Mouse (Mus musculus) kidney, postnatal 0 days (tissue): ENCODE measurements at regions not wholly inside any gene's neighbourhood (a gene's known extent, or its start where the extent isn't known, plus 50 kb on each side); places are given as distances from the start of the nearest gene placed in this dataset.

ENCODE experiments used
- ATAC-seq: fragments of 200-750 bp; cut with Nextera tagmentation; replicated peaks from 2 replicates; pipeline ENCODE4 v1.8.0; 2017; ENCODE audit warnings: low read depth, moderate number of reproducible peaks, moderate TSS enrichment, moderate library complexity; ENCODE audit not compliant: low FRiP score
- DNase-seq: peaks from one replicate; pipeline ENCODE4 v3.0.0-alpha.2; 2016; ENCODE audit warnings: low spot score
- H3K27ac ChIP-seq: fragments of 300-500 bp; sonication (generic); 2 replicates; pipeline ENCODE4 v1.5.1; 2014; ENCODE audit warnings: mild to moderate bottlenecking
- H3K27me3 ChIP-seq: fragments of 300-500 bp; sonication (generic); 2 replicates; pipeline ENCODE4 v1.6.1; 2014; ENCODE audit warnings: low read length, mixed read lengths; ENCODE audit not compliant: insufficient read depth
- H3K36me3 ChIP-seq: fragments of 300-500 bp; sonication (generic); 2 replicates; pipeline ENCODE4 v1.6.1; 2014; ENCODE audit warnings: low read length, mixed read lengths; ENCODE audit not compliant: insufficient read depth
- H3K4me1 ChIP-seq: fragments of 300-500 bp; sonication (generic); replicated peaks from 2 replicates; pipeline ENCODE4 v1.6.1; 2014; ENCODE audit warnings: antibody characterized with exemption, low read length, mixed read lengths; ENCODE audit not compliant: insufficient read depth
- H3K4me2 ChIP-seq: fragments of 300-500 bp; sonication (generic); 2 replicates; pipeline ENCODE4 v1.6.1; 2014; ENCODE audit warnings: mild to moderate bottlenecking, low read length, moderate library complexity, mixed read lengths
- H3K4me3 ChIP-seq: fragments of 300-500 bp; sonication (generic); replicated peaks from 2 replicates; pipeline ENCODE4 v1.5.1; 2014; ENCODE audit warnings: low read depth, low read length
- H3K9ac ChIP-seq: fragments of 300-500 bp; sonication (generic); 2 replicates; pipeline ENCODE4 v1.6.1; 2014; ENCODE audit warnings: low read depth, low read length
- H3K9me3 ChIP-seq: fragments of 300-500 bp; sonication (generic); replicated peaks from 2 replicates; pipeline ENCODE4 v1.6.1; 2016; ENCODE audit warnings: low read length, inconsistent platforms, mixed read lengths
- CTCF ChIP-seq: IDR thresholded peaks from 2 replicates; pipeline ENCODE4 v1.5.1; 2016; ENCODE audit warnings: antibody characterized with exemption, low read depth, mild to moderate bottlenecking, moderate library complexity
- WGBS: fragments of 180-500 bp; shearing (Covaris S2); extraction: QIAGEN DNeasy Blood & Tissue Kit; methylation state at CpG from one replicate; pipeline ENCODE4 v1.1.7; 2014; 5-methylcytosine and 5-hydroxymethylcytosine counted together

DNA sequence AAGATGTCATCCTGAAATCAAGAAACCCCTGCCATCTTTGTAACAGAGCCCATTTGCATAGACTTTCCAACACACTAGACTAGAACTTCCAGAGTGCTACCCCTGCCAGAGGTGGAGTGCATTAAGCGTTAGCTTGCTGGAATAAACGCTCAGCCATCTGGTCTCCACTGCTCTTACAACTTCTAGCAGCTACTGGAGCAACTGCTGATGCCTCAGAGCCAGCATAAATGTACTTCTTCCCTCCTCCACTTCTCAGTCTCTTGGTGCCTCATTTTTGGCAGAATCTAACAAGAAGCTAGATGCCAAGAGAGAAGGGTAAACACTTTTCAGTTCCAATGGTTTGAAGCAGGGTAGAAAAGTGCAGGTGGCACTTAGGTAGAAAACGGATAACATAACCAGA, 385.1 kb downstream of the Kcnh5 start:
- Histone ChIP-seq H3K9me3 (no peaks in the 10 kb centered on the region), H3K27me3 (no peaks in the 10 kb centered on the region), H3K27ac (no peak overlapping the region), H3K4me2 (no peak overlapping the region), H3K36me3 (no peaks in the 10 kb centered on the region), H3K4me1 (no peaks in the 10 kb centered on the region), H3K9ac (no peak overlapping the region), H3K4me3 (no peak overlapping the region)
- no peak for ATAC-seq
- TF ChIP-seq CTCF = no peak
- WGBS = 71% methylated on average over 3 of the region's 3 CpGs
- no peak for DNase-seq

DNA sequence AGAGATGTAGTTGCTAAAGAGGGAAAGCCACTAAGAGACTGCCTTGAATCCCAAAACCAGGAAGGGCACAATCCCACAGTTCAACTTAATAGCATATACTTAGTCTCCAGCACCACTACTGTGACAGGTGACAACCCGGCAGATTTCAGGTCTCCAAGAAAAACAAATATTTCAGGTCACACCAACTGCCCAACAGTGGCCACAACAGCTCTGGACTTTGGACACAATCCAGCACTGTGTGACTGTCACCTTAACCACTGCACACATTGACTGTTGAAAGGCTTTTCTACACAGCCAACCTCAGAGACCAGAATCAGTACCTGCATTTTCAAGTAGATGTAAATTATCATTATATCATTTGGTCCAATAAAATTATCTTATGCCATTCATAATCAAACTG, 414.8 kb downstream of the Kcnh5 start:
- no peak overlapping the region for H3K4me3 ChIP-seq
- no peak for ATAC-seq
- TF ChIP-seq CTCF = no peak
- WGBS = 78% methylated on average over 1 of the region's 1 CpGs
- H3K27me3 ChIP-seq = no peaks in the 10 kb centered on the region
- H3K27ac ChIP-seq = no peak overlapping the region
- no peaks in the 10 kb centered on the region for H3K36me3 ChIP-seq
- no peak overlapping the region for H3K4me2 ChIP-seq
- no peak overlapping the region for H3K9ac ChIP-seq
- no peaks in the 10 kb centered on the region for H3K9me3 ChIP-seq
- H3K4me1 ChIP-seq = no peaks in the 10 kb centered on the region
- DNase-seq = no peak

DNA sequence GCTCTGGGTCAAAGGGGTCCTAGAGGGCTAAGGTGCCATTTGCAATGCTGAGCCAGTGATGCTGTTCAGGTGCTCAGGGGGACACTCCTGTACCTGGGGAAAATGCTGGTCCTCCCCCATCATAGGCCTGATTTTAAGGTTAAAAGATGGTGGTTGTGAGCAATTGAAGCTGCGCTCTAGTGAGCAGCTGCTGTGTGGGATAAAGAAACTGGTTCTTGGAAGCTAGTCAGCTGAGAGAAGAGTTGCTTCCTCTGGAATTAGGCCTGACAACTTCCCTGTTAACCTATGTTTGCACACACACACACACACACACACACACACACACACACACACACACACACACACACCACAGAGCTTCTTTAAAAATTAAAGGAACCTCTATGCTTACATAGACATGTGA, 428.9 kb upstream of the Gm11042 start:
- no peaks in the 10 kb centered on the region for H3K9me3 ChIP-seq
- H3K27ac ChIP-seq = no peak overlapping the region
- H3K4me2 ChIP-seq = no peak overlapping the region
- ATAC-seq = no peak
- DNase-seq = no peak
- H3K27me3 ChIP-seq = no peaks in the 10 kb centered on the region
- no peak overlapping the region for H3K9ac ChIP-seq
- no peaks in the 10 kb centered on the region for H3K36me3 ChIP-seq
- no peak for TF ChIP-seq CTCF
- no peak overlapping the region for H3K4me3 ChIP-seq
- no peaks in the 10 kb centered on the region for H3K4me1 ChIP-seq
- WGBS = 82% methylated on average over 1 of the region's 1 CpGs

DNA sequence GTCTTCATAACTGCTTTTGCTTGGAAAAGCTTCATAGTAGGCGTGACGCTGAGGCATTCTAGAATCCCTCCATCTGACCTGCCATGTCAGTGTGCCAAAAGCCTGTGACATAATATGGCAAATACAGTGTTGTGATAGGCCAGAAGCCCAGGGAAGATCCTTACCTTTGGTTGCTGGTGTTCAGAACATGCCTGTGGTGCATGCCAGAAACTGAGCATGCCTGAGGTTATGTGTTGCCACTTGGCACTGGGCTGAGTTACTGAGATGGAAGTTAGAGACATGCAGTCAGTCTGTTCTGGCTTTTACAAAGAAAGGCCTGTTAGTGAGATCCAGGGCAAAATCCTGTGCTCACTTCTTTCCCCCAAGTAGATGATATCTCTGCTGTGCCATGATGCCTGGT, 412.7 kb upstream of the Gm11042 start:
- DNase-seq (no peak), ATAC-seq (no peak)
- Histone ChIP-seq H3K36me3 (no peaks in the 10 kb centered on the region), H3K4me3 (no peak overlapping the region), H3K4me1 (no peaks in the 10 kb centered on the region), H3K27ac (no peak overlapping the region), H3K4me2 (no peak overlapping the region), H3K27me3 (no peaks in the 10 kb centered on the region), H3K9me3 (no peaks in the 10 kb centered on the region), H3K9ac (no peak overlapping the region)
- no peak for TF ChIP-seq CTCF
- WGBS = 86% methylated on average over 2 of the region's 2 CpGs

DNA sequence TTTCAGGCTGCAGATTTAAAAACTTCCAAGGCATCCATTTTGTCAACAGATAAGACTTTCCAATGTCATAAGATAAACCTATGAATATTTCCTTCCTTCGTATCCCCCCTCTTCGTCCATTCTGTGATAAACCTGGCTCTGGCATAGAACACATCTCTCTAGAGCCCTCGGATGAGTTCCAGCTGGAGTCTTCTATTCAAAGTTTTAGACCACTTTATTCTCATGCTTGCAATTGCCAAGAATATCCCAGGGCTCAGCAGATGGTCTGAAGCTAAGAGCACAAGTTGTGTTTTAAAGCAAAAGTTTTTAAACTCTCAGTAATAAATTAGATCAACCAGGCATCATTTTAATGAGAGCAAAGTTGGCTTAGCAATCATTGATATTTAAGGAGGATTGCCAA, 363.0 kb upstream of the Gm11042 start:
- Histone ChIP-seq H3K4me1 (no peaks in the 10 kb centered on the region), H3K27ac (no peak overlapping the region), H3K36me3 (no peaks in the 10 kb centered on the region), H3K27me3 (no peaks in the 10 kb centered on the region), H3K4me2 (no peak overlapping the region), H3K4me3 (no peak overlapping the region), H3K9ac (no peak overlapping the region), H3K9me3 (no peaks in the 10 kb centered on the region)
- DNase-seq (no peak), ATAC-seq (no peak)
- TF ChIP-seq CTCF = no peak
- 83% methylated on average over 3 of the region's 3 CpGs for WGBS

DNA sequence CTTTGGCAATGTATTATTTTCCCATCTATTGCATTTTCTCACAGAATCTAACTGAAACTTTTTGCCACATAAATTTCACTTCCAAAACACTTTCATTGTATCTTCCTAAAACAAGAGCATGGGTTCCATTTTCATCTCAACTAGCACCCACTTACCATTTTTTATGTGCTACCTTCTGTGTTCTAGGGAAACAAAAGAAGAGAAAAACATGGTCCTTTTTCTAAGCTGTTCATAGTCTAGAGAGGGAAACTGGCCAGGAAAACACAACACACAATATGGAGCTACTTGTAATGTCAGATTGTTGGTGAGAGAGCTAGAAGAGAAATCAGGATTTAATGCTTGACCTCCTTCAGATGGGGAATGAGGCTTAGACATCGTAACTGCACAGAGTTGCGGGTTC, 361.6 kb upstream of the Gm11042 start:
- 83% methylated on average over 2 of the region's 2 CpGs for WGBS
- DNase-seq (no peak), ATAC-seq (no peak)
- Histone ChIP-seq H3K9ac (no peak overlapping the region), H3K9me3 (no peaks in the 10 kb centered on the region), H3K27ac (no peak overlapping the region), H3K4me3 (no peak overlapping the region), H3K27me3 (no peaks in the 10 kb centered on the region), H3K4me1 (no peaks in the 10 kb centered on the region), H3K4me2 (no peak overlapping the region), H3K36me3 (no peaks in the 10 kb centered on the region)
- no peak for TF ChIP-seq CTCF

DNA sequence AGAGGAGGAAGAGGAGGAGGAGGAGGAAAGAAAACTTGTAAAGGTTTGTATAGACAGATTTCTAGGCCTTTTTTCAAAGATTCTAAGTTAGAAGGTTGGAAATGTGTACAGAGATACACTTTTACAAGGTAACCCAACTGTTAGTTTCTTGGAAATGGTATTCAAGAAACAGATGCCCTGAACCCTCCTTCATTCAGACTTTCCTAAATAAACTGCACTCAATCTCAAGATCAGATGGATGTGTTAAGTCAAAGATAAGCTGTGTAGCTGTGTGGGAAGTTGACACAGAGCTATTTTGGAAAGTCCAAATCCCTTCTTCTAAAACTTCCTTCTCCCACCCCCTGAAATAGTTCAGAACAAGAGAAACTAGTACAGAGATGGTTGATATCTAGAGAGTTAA, 342.2 kb upstream of the Gm11042 start:
- Histone ChIP-seq H3K4me2 (no peak overlapping the region), H3K4me1 (no peaks in the 10 kb centered on the region), H3K27ac (no peak overlapping the region), H3K9ac (no peak overlapping the region), H3K36me3 (no peaks in the 10 kb centered on the region), H3K9me3 (no peaks in the 10 kb centered on the region), H3K4me3 (no peak overlapping the region), H3K27me3 (no peaks in the 10 kb centered on the region)
- DNase-seq (no peak), ATAC-seq (no peak)
- TF ChIP-seq CTCF = no peak
